Mouse (Mus musculus) liver, embryonic 16.5 days (tissue): ENCODE data around the gene Cbfa2t3. TPM values are rescaled to one million over a fixed set of nuclear protein-coding genes. Genes with fewer than 3 reads are reported as not detected.

Experiments used
- ATAC-seq: fragments of 200-750 bp; cut with Nextera tagmentation; 2 replicates; pipeline ENCODE4 v1.8.0; 2017; ENCODE audit warnings: low read depth, mild to moderate bottlenecking, moderate number of reproducible peaks, moderate library complexity
- H3K27ac ChIP-seq: fragments of 300-500 bp; sonication (generic); 2 replicates; pipeline ENCODE4 v1.5.1; 2014; ENCODE audit warnings: mild to moderate bottlenecking, low read length
- H3K27me3 ChIP-seq: fragments of 300-500 bp; sonication (generic); 2 replicates; pipeline ENCODE4 v1.6.1; 2014; ENCODE audit warnings: low read depth, low read length, mixed read lengths; ENCODE audit not compliant: control insufficient read depth, insufficient read depth
- H3K36me3 ChIP-seq: fragments of 300-500 bp; sonication (generic); 2 replicates; pipeline ENCODE4 v1.6.1; 2014; ENCODE audit warnings: mild to moderate bottlenecking; ENCODE audit not compliant: control insufficient read depth, insufficient read depth
- H3K4me1 ChIP-seq: fragments of 300-500 bp; sonication (generic); 2 replicates; pipeline ENCODE4 v1.6.1; 2014; ENCODE audit warnings: low read depth, low read length, mixed read lengths; ENCODE audit not compliant: control insufficient read depth
- H3K4me2 ChIP-seq: fragments of 300-500 bp; sonication (generic); 2 replicates; pipeline ENCODE4 v1.6.1; 2014; ENCODE audit warnings: low read depth, low read length, mixed read lengths
- H3K4me3 ChIP-seq: fragments of 300-500 bp; sonication (generic); 2 replicates; pipeline ENCODE4 v1.5.1; 2014; ENCODE audit warnings: low read depth, mild to moderate bottlenecking, low read length
- H3K9ac ChIP-seq: fragments of 300-500 bp; sonication (generic); 2 replicates; pipeline ENCODE4 v1.6.1; 2014; ENCODE audit warnings: low read depth, low read length
- H3K9me3 ChIP-seq: fragments of 300-500 bp; sonication (generic); replicated peaks from 2 replicates; pipeline ENCODE4 v1.6.1; 2016; ENCODE audit warnings: low read length; ENCODE audit not compliant: control insufficient read depth
- WGBS: fragments of 180-500 bp; shearing (Covaris S2); extraction: QIAGEN DNeasy Blood & Tissue Kit; methylation state at CpG from one replicate; pipeline ENCODE4 v1.1.7; 2014; ENCODE audit not compliant: insufficient replicate concordance; 5-methylcytosine and 5-hydroxymethylcytosine counted together
- polyA plus RNA-seq: library from polyadenylated mRNA; unstranded; fragments of >200 nt; fragmentation: Nextera tagmentation; extraction: Ambion mirVana; gene quantifications from 2 replicates; pipeline ENCODE4 v1.2.1, GENCODE M21; 2015

Cbfa2t3 gene
- polyA plus RNA-seq, 1 experiment from 2014 or later: 3.3 TPM

DNA sequence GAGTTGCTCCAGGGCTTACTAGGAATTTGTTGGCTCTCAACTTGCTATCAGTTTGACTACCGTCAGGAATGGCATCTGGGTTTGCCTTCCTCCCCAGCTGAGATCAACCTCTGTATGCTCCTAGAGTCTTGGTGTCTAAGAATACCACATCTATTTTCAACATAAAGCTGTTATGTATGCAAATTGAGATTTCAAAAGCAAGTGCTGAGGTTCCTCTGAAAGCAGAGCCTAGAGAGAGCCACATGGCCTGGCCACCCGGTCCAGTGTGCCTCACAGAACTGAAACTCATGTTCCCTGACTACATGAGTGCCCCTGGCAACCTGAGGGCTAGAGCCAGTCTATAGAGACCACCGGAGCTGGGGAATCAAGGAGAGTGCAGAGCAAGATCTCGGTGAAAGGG lies 93.5 kb downstream of the Cbfa2t3 start:
- no peaks in the 10 kb centered on the region; the same call in 1 of the 2 replicates for H3K4me1 ChIP-seq
- no peak overlapping the region for H3K9ac ChIP-seq
- H3K4me3 ChIP-seq: no peak overlapping the region
- H3K36me3 ChIP-seq: no peaks in the 10 kb centered on the region
- H3K4me2 ChIP-seq: no peak overlapping the region
- no peak for ATAC-seq
- no peak overlapping the region for H3K27ac ChIP-seq
- H3K27me3 ChIP-seq: no peaks in the 10 kb centered on the region
- H3K9me3 ChIP-seq: no peaks in the 10 kb centered on the region
- WGBS: 56% methylated on average over 4 of the region's 4 CpGs

DNA sequence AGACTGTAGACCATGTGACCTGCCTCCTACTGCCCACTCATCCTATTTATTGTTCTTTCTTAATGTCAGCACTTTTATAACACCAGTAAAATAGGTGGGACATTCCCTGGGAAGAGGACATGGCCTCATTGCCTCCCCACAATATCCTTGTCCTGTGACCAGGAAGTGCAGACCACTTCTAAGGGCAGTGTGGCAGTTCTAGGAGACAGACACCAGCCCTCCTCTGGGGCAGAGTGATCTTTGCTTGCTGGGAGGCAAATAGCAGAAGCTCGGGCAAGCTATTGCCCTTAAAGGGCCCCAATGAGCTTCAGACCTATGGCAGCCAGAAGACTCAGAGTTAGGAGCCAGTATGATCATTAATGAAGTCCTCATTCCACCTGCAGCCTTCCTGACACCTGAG lies 94.3 kb downstream of the Cbfa2t3 start:
- H3K4me3 ChIP-seq: no peak overlapping the region
- no peaks in the 10 kb centered on the region for H3K36me3 ChIP-seq
- WGBS: 35% methylated on average over 1 of the region's 1 CpGs
- no peaks in the 10 kb centered on the region for H3K9me3 ChIP-seq
- 0 out of 2 replicates have a peak overlapping the region, but pooled peaks have one; percentile 17 for H3K27ac ChIP-seq
- no peaks in the 10 kb centered on the region for H3K4me1 ChIP-seq
- H3K27me3 ChIP-seq: no peaks in the 10 kb centered on the region
- no peak overlapping the region for H3K4me2 ChIP-seq
- no peak for ATAC-seq
- no peak overlapping the region for H3K9ac ChIP-seq

DNA sequence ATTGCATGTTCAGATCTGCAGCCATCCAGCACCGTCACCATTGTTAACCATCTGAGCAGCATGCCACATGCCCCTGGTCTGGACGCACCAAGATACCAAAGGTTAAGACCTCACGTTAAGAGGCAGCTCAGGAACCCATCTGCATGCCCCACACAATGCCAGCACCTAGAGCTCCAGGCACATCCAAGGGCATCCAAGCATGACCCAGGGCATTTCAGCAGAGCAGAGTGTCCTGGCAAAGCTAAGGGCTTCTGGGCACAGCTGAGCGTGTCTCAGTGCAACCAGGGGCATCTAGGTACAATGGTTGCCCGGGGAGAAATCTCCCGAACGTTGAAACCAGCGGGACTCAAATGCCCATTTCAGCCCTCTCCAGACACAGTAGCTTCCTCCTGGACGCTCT lies 98.2 kb downstream of the Cbfa2t3 start:
- Histone ChIP-seq H3K36me3 (no peaks in the 10 kb centered on the region), H3K4me2 (no peak overlapping the region), H3K4me3 (no peak overlapping the region), H3K4me1 (no peaks in the 10 kb centered on the region), H3K9me3 (no peaks in the 10 kb centered on the region), H3K9ac (no peak overlapping the region), H3K27me3 (no peaks in the 10 kb centered on the region), H3K27ac (no peak overlapping the region)
- no peak for ATAC-seq
- WGBS: 82% methylated on average over 9 of the region's 9 CpGs

DNA sequence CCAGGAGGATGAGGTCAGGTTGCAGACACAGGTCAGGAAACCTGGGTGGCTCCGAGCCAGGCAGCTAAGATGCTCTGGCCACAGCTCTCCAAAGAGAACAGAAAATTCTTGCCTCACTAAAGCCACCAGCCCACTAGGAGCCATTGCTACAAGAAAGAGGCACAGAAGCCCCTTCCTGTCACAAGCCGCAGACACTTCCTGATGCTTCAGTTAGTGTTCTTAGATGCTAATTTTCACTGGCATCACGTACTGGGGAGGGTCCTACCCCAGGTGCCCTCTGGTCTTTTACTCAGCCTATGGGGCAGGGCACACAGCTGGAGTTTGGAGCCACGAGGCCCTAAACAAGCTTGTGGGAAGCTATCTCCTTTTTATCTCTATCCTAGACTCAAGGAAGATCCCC lies 102.9 kb downstream of the Cbfa2t3 start:
- WGBS: 41% methylated on average over 4 of the region's 4 CpGs
- H3K27ac ChIP-seq: no peak overlapping the region
- H3K9ac ChIP-seq: no peak overlapping the region
- no peaks in the 10 kb centered on the region for H3K9me3 ChIP-seq
- no peak overlapping the region for H3K4me3 ChIP-seq
- no peaks in the 10 kb centered on the region for H3K27me3 ChIP-seq
- H3K4me2 ChIP-seq: no peak overlapping the region
- H3K36me3 ChIP-seq: no peaks in the 10 kb centered on the region
- ATAC-seq: no peak
- H3K4me1 ChIP-seq: no peaks in the 10 kb centered on the region

DNA sequence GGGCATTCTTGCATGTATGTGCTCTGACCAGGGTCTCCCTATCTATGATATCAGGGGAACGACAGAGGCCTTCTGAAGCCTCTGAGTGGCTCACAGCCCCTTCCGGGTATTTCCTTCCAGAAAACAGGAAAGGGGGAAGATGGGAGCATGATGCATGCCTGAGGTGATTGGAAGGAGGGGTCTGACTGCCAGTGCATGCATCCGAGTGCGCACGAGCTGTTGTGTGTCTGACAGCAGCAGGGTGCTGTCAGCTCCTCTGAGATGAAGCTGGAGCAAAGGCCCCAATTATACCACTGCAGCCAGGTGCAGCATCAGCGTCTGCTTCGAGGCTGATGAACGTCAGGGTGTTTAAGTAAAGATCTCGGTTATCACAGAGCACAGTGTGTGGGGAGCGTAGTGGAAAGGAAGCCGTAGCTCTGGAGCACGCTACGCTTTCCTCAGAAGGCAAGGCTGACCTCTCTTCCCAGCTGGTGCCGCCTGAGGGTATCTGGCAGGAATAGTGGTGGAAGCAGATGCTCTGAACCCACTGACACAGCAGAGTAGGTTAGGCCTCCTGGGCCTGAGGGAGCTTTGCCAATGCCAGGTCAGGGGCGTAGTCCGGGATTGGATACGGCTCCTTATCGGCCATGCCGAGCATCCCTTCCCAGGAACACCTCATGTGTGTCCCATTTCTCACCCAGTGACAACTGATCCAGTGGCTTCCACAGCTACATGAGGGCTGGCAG lies 105.0 kb downstream of the Cbfa2t3 start:
- WGBS: 69% methylated on average over 19 of the region's 19 CpGs
- ATAC-seq: no peak
- no peaks in the 10 kb centered on the region for H3K36me3 ChIP-seq
- H3K9me3 ChIP-seq: no peaks in the 10 kb centered on the region
- H3K4me3 ChIP-seq: no peak overlapping the region
- peak overlapping the region; percentile 42 for H3K27ac ChIP-seq
- no peaks in the 10 kb centered on the region for H3K4me1 ChIP-seq
- H3K4me2 ChIP-seq: no peak overlapping the region
- H3K9ac ChIP-seq: no peak overlapping the region
- H3K27me3 ChIP-seq: no peaks in the 10 kb centered on the region

DNA sequence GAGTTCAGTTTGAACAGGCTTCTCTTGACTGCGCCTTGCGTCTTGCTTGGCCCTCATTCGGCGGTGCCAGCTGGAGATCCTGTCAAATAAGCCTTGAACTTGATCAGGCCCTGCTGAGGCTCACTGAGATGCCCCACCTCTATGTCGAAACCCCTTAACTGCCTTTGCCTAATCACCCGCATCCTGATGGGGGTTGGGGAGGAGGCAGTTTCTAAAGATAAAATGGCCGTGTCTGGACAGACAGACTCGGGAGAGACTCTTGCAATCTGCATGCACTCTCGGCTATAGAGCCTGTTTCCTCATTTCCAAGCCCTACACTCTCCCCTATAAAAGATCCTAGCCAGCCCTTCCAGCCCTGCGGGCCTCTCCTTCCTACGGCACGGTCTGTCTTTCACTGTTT lies 105.7 kb downstream of the Cbfa2t3 start:
- WGBS: 46% methylated on average over 12 of the region's 12 CpGs
- Histone ChIP-seq H3K27ac (peak overlapping the region; percentile 42), H3K4me2 (no peak overlapping the region), H3K9ac (no peak overlapping the region), H3K4me3 (no peak overlapping the region), H3K9me3 (no peaks in the 10 kb centered on the region), H3K4me1 (no peaks in the 10 kb centered on the region), H3K27me3 (no peaks in the 10 kb centered on the region), H3K36me3 (no peaks in the 10 kb centered on the region)
- ATAC-seq: peak; percentile 16; the same call in 1 of the 2 replicates

DNA sequence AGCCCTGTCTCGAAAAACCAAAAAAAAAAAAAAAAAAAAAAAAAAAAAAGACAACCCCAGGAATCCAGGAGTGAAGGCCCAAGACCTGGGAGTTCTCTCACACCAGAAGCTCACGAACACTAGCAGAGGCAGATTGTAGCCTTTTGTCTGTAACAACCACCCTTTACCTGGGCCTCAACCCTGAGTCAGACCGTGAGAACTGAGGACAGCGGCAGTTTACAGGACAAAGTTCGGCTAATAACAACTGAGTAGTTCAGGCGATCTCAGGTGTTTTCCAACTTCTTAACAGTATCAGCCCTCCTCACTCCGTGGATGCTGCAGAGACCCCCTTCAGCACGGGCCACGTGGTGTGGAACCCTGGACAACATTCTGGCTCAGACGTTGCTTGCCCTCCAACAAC lies 112.2 kb downstream of the Cbfa2t3 start:
- Histone ChIP-seq H3K4me3 (no peak overlapping the region), H3K4me2 (no peak overlapping the region), H3K9ac (no peak overlapping the region), H3K36me3 (no peaks in the 10 kb centered on the region), H3K9me3 (no peaks in the 10 kb centered on the region), H3K4me1 (peaks cover 5% of the 10 kb centered on the region), H3K27me3 (no peaks in the 10 kb centered on the region), H3K27ac (no peak overlapping the region)
- WGBS: 70% methylated on average over 9 of the region's 10 CpGs
- ATAC-seq: no peak

DNA sequence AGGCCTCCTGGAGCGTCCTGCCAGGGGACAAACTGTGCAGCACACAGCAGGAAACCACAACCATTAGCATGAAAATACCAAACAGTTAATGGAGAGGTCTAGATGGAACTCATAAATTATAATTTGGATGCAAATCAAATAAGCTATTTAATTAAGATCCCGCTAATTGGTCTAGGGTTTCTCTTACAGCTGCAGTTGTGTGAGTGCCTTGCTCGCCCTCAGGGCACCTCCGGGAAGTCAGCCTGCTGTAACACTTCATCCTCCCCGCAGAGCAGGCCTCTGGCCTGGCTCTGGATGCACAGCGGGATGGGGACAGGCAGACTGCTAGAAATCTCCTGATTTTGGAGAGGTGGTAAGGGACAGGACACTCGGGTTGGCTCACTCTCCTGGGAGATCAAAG lies 112.7 kb downstream of the Cbfa2t3 start:
- 72% methylated on average over 7 of the region's 7 CpGs for WGBS
- no peak overlapping the region for H3K27ac ChIP-seq

DNA sequence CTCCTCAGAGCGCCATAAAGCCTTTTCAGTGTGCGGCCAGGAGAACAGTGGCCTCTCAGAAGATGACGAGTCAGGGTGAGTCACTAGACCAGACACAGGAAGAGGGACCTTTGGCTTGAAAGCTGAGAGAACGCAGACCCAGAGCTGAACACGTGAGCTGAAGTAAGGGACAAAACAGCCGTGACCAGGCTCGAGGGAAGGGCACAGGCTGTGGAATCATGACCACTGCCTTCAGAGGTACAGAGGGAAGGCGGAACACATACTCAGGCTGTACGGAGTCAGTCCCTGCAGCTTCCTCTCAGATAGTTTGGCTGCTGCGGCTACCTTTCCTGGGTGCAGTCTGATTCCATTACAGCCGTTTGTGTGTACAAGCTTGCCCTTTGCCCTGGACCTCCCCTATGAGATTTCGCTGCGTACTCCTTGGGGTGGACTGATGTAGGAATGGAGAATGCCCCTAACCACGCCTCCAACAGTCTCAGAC lies 113.5 kb downstream of the Cbfa2t3 start:
- Histone ChIP-seq H3K4me2 (no peak overlapping the region), H3K27me3 (no peaks in the 10 kb centered on the region), H3K9me3 (no peaks in the 10 kb centered on the region), H3K9ac (no peak overlapping the region), H3K36me3 (no peaks in the 10 kb centered on the region), H3K4me3 (no peak overlapping the region), H3K27ac (no peak overlapping the region; the same call in 1 of the 2 replicates), H3K4me1 (peaks cover 5% of the 10 kb centered on the region)
- peak; percentile 51 for ATAC-seq
- WGBS: 45% methylated on average over 14 of the region's 14 CpGs

More for the DNA sequence above, 112.7 kb downstream of the Cbfa2t3 start:
- no peak overlapping the region for H3K9ac ChIP-seq
- H3K4me1 ChIP-seq: peaks cover 5% of the 10 kb centered on the region
- ATAC-seq: no peak
- H3K36me3 ChIP-seq: no peaks in the 10 kb centered on the region
- no peak overlapping the region for H3K4me3 ChIP-seq
- H3K9me3 ChIP-seq: no peaks in the 10 kb centered on the region
- no peak overlapping the region for H3K4me2 ChIP-seq
- H3K27me3 ChIP-seq: no peaks in the 10 kb centered on the region
